Mouse (Mus musculus) midbrain, embryonic 13.5 days (tissue): ENCODE measurements around the gene Trp53rkb. TPM values are rescaled to one million over a fixed set of nuclear protein-coding genes. Genes with fewer than 3 reads are reported as not detected.

Experiments
- polyA plus RNA-seq: library from polyadenylated mRNA; unstranded; fragments of >200 nt; fragmentation: Nextera tagmentation; extraction: Ambion mirVana; gene quantifications from 2 replicates; pipeline ENCODE4 v1.2.1, GENCODE M21; 2015

Trp53rkb gene
- polyA plus RNA-seq, 1 experiment from 2014 or later: 11.1 TPM

Other genes starting within 250 kb of the Trp53rkb start
- 17.7 and 21.1 TPM in 2 replicates for gene Prex1, start 78.7 kb upstream of the Trp53rkb start, polyA plus RNA-seq
- gene Arfgef2, start 13.1 kb downstream of the Trp53rkb start, polyA plus RNA-seq: 3.2 and 3.4 TPM in 2 replicates
- 113 and 116 TPM in 2 replicates for gene Cse1l, start 113.5 kb downstream of the Trp53rkb start, polyA plus RNA-seq
- 119 and 121 TPM in 2 replicates for gene Stau1, start 203.8 kb downstream of the Trp53rkb start, polyA plus RNA-seq
- 40.3 TPM in 2 replicates for gene Ddx27, start 222.7 kb downstream of the Trp53rkb start, polyA plus RNA-seq